Mouse (Mus musculus): ENCODE measurements around the gene BC049352. TPM values are rescaled to one million over a fixed set of nuclear protein-coding genes. Genes with fewer than 3 reads are reported as not detected.

BC049352 gene
- polyA plus RNA-seq, 1 experiment from 2014 or later: not detected

DNA sequence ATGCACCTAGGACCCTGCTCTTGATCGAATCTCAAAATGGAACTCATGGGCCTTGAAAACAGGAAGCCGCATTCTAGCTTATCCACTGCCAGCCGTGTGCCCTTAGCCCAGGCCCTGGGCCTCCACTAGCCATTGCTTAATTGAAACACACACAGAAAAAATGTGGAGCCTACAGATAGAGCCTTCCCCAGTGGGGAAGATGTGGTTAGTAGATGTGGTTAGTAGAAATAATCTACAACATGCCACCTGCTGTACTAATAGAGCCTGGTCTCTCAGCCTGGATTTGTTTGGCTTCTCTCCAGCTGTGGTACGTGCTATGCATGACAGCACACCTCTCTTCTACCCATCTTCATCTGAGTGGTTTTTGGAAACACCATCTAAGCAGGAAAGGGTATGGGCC lies 92.4 kb downstream of the BC049352 start:
- no peak overlapping the region for H3K9ac ChIP-seq (replicated peaks)
- no peak overlapping the region for H3K4me3 ChIP-seq (replicated peaks)
- no peak overlapping the region for H3K27ac ChIP-seq (replicated peaks)
- no peaks in the 10 kb centered on the region for H3K36me3 ChIP-seq
- H3K9me3 ChIP-seq (replicated peaks): no peaks in the 10 kb centered on the region
- no peak for ATAC-seq (ENCODE audit: low FRiP score)
- H3K27me3 ChIP-seq (replicated peaks): peaks cover 10% of the 10 kb centered on the region
- H3K4me1 ChIP-seq: peaks cover 2% of the 10 kb centered on the region; the same call in 1 of the 2 replicates
- WGBS: 78% methylated on average over 4 of the region's 4 CpGs
- no peak overlapping the region for H3K4me2 ChIP-seq

GRCm38 (mm10) chr9:45274635-45275034 lies 92.8 kb downstream of the BC049352 start:
- Histone ChIP-seq H3K4me3 (replicated peaks) (no peak overlapping the region), H3K27ac (replicated peaks) (no peak overlapping the region), H3K36me3 (no peaks in the 10 kb centered on the region), H3K4me2 (no peak overlapping the region), H3K27me3 (replicated peaks) (peaks cover 5% of the 10 kb centered on the region), H3K9me3 (replicated peaks) (no peaks in the 10 kb centered on the region), H3K4me1 (no peaks in the 10 kb centered on the region), H3K9ac (replicated peaks) (no peak overlapping the region)
- no peak for ATAC-seq (ENCODE audit: low FRiP score)
- 94% methylated on average over 2 of the region's 2 CpGs for WGBS

DNA sequence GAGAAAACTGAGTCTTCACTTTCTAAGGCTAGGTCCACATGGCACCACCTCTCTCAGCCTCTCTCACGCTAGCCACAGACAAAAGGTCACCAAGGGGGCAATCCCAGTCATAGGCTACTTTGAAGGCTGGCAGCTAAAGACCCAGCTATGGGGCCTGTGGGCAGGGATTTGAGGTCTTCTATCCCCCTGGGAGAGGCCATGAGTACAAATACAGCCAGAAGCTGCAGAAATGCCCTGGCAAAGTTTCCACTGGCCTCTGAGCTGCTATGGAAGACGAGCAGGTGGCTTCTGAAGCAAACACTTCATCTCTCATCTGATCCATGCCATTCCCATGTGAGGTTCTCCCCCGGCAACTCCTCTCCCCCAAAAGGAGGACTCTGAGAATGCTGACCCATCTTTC lies 98.3 kb downstream of the BC049352 start:
- Histone ChIP-seq H3K27me3 (replicated peaks) (no peaks in the 10 kb centered on the region), H3K36me3 (no peaks in the 10 kb centered on the region), H3K4me3 (replicated peaks) (no peak overlapping the region), H3K27ac (replicated peaks) (no peak overlapping the region), H3K9ac (replicated peaks) (no peak overlapping the region), H3K4me1 (no peaks in the 10 kb centered on the region), H3K4me2 (no peak overlapping the region), H3K9me3 (replicated peaks) (no peaks in the 10 kb centered on the region)
- WGBS: 74% methylated on average over 3 of the region's 3 CpGs
- no peak for ATAC-seq (ENCODE audit: low FRiP score)

DNA sequence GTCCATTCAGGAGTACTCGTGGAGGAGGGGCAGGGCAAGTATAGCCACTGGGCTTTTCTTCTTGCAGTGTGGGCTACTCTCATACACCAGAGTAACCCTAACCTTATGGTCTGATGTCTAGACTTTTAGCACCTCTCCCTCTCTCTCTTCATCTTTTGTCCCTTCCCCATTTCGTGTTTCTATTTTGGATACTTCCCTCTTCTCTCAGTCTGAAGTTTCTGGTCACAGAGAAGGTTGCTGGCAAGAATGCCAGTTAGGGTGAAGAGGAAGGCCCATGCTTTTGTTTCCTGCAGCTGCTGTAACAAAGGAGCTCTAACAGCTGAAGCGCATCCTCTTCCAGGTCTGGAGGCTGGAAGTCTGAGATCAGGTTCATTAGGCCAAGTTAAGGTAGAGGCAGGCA lies 99.1 kb downstream of the BC049352 start:
- ATAC-seq (ENCODE audit: low FRiP score): no peak
- H3K27ac ChIP-seq (replicated peaks): no peak overlapping the region
- 89% methylated on average over 3 of the region's 3 CpGs for WGBS

DNA sequence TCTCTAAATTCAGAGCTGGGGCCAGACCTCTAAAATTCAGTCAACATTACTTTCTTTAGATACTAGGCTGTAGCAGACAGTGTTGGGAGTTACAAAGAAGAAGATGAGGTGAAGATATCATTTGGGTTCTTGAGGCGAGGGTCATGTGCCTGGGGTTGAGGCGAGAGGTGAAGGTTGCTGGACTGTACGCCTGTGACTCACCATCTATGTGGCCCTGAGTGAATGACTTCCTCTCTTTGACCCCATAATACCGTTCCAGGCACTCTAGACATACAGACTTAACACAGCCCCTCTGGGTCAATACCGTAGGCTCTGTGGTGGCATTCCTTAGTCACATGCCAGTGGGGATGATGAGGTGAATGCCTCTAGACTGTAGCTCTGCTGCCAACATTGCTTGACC lies 100.7 kb downstream of the BC049352 start:
- 92% methylated on average over 5 of the region's 5 CpGs for WGBS
- no peak overlapping the region for H3K4me3 ChIP-seq (replicated peaks)
- no peak overlapping the region for H3K4me2 ChIP-seq
- H3K27ac ChIP-seq (replicated peaks): no peak overlapping the region
- H3K36me3 ChIP-seq: no peaks in the 10 kb centered on the region
- H3K4me1 ChIP-seq: no peaks in the 10 kb centered on the region
- no peak overlapping the region for H3K9ac ChIP-seq (replicated peaks)
- H3K27me3 ChIP-seq (replicated peaks): no peaks in the 10 kb centered on the region
- H3K9me3 ChIP-seq (replicated peaks): no peaks in the 10 kb centered on the region
- no peak for ATAC-seq (ENCODE audit: low FRiP score)

More for the DNA sequence above, 99.1 kb downstream of the BC049352 start:
- Histone ChIP-seq H3K4me3 (replicated peaks) (no peak overlapping the region), H3K4me1 (no peaks in the 10 kb centered on the region), H3K4me2 (no peak overlapping the region), H3K27me3 (replicated peaks) (no peaks in the 10 kb centered on the region), H3K9me3 (replicated peaks) (no peaks in the 10 kb centered on the region), H3K9ac (replicated peaks) (no peak overlapping the region), H3K36me3 (no peaks in the 10 kb centered on the region)

GRCm38 (mm10) chr9:45291481-45292168 lies 109.8 kb downstream of the BC049352 start:
- H3K9ac ChIP-seq (replicated peaks): no peak overlapping the region
- H3K27ac ChIP-seq (replicated peaks): no peak overlapping the region
- WGBS: 84% methylated on average over 11 of the region's 11 CpGs
- ATAC-seq (ENCODE audit: low FRiP score): no peak
- H3K4me1 ChIP-seq: no peaks in the 10 kb centered on the region
- no peaks in the 10 kb centered on the region for H3K27me3 ChIP-seq (replicated peaks)
- H3K4me3 ChIP-seq (replicated peaks): no peak overlapping the region
- H3K4me2 ChIP-seq: no peak overlapping the region
- no peaks in the 10 kb centered on the region for H3K9me3 ChIP-seq (replicated peaks)
- H3K36me3 ChIP-seq: no peaks in the 10 kb centered on the region

DNA sequence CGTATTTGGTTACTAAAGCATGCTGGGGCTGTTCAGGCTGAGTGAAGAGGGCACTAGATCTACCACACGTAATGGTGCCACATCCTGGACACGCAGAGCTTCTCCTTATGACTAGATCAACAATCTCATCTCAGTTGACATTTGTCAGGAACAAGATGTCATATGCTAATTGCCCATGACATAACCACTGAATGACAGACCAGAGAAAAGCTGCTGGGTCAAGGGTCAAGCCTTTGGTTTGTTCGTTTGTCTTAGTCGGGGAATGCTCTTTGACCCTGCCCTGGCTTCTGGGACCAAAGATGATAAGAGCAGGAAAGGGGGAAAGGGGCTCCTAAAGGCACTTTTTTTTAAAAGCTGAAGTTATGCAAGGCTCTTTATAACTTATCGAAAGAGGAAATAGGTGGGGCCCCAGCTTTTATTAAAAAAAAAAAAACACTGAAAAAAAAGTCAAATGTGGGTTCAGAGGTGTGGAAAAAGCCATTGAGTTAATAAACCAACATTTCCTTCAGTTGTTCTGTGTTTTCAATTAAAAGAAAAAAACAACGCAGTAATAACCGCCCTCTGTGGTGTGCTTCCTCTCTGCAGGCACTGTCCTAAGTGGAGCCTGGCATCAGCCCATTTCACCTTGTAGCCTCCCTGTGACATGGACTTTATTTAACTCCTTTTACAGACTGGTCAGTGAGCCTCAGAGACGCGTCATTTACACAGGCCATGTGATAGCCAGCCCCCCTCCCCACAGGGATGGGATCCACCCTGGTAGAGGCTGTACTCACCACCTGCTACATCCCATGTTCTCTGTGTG lies 112.6 kb downstream of the BC049352 start:
- H3K4me2 ChIP-seq: no peak overlapping the region
- no peak for ATAC-seq (ENCODE audit: low FRiP score)
- WGBS: 66% methylated on average over 10 of the region's 10 CpGs
- no peaks in the 10 kb centered on the region for H3K4me1 ChIP-seq
- H3K9ac ChIP-seq (replicated peaks): no peak overlapping the region
- no peak overlapping the region for H3K4me3 ChIP-seq (replicated peaks)
- H3K9me3 ChIP-seq (replicated peaks): no peaks in the 10 kb centered on the region
- 0 out of 2 replicates have a peak, but pooled peaks cover 4% of the 10 kb centered on the region for H3K27me3 ChIP-seq (replicated peaks)
- H3K27ac ChIP-seq (replicated peaks): no peak overlapping the region
- H3K36me3 ChIP-seq: no peaks in the 10 kb centered on the region

- WGBS: 85% methylated on average over 11 of the region's 11 CpGs
- H3K27ac ChIP-seq (replicated peaks): no peak overlapping the region
- H3K4me3 ChIP-seq (replicated peaks): no peak overlapping the region
- H3K36me3 ChIP-seq: no peaks in the 10 kb centered on the region
- H3K4me1 ChIP-seq: peaks cover 7% of the 10 kb centered on the region; the same call in 1 of the 2 replicates
- H3K4me2 ChIP-seq: no peak overlapping the region
- no peak overlapping the region for H3K9ac ChIP-seq (replicated peaks)
- ATAC-seq (ENCODE audit: low FRiP score): no peak
- H3K27me3 ChIP-seq (replicated peaks): 0 out of 2 replicates have a peak, but pooled peaks cover 4% of the 10 kb centered on the region
- no peaks in the 10 kb centered on the region for H3K9me3 ChIP-seq (replicated peaks)
These were observed 117.6 kb downstream of the BC049352 start for GRCm38 (mm10) chr9:45299231-45300006.

Small RNA genes within 50 kb of the gene (microRNA-seq; reads per million reads assigned to microRNA genes)
- gene Mir7086: not detected

Other genes with a start within 250 kb of the BC049352 start
- gene Ube4a, start 216.4 kb upstream of the BC049352 start, polyA plus RNA-seq (2015; fragmentation: Nextera tagmentation; extraction: Ambion mirVana): 31.8 and 34.2 TPM in 2 replicates
- 114 TPM in 1 of 2 replicates, not detected in the other for gene Cd3g, start 201.6 kb upstream of the BC049352 start, polyA plus RNA-seq (2015; fragmentation: Nextera tagmentation; extraction: Ambion mirVana)
- gene Cd3d, start 200.2 kb upstream of the BC049352 start, polyA plus RNA-seq (2015; fragmentation: Nextera tagmentation; extraction: Ambion mirVana): 31.2 TPM in 1 of 2 replicates, not detected in the other
- gene Cd3e, start 172.4 kb upstream of the BC049352 start, polyA plus RNA-seq (2015; fragmentation: Nextera tagmentation; extraction: Ambion mirVana): 0.19 and 57.9 TPM in 2 replicates
- gene Mpzl2, start 142.2 kb upstream of the BC049352 start, polyA plus RNA-seq (2015; fragmentation: Nextera tagmentation; extraction: Ambion mirVana): 0.77 and 8.6 TPM in 2 replicates
- 1.00 and 2.0 TPM in 2 replicates for gene Mpzl3, start 126.8 kb upstream of the BC049352 start, polyA plus RNA-seq (2015; fragmentation: Nextera tagmentation; extraction: Ambion mirVana)
- gene Jaml, start 102.8 kb upstream of the BC049352 start, polyA plus RNA-seq (2015; fragmentation: Nextera tagmentation; extraction: Ambion mirVana): 0.32 and 1.7 TPM in 2 replicates
- gene Scn2b, start 64.2 kb upstream of the BC049352 start, polyA plus RNA-seq (2015; fragmentation: Nextera tagmentation; extraction: Ambion mirVana): 11.9 and 12.0 TPM in 2 replicates
- 0.55 and 2.0 TPM in 2 replicates for gene Scn4b, start 43.6 kb upstream of the BC049352 start, polyA plus RNA-seq (2015; fragmentation: Nextera tagmentation; extraction: Ambion mirVana)
- 2.7 TPM in 1 of 2 replicates, not detected in the other for gene Tmprss4, start 22.1 kb downstream of the BC049352 start, polyA plus RNA-seq (2015; fragmentation: Nextera tagmentation; extraction: Ambion mirVana)
- gene Il10ra, start 87.1 kb downstream of the BC049352 start, polyA plus RNA-seq (2015; fragmentation: Nextera tagmentation; extraction: Ambion mirVana): 0.69 and 2.1 TPM in 2 replicates
- gene Tmprss13, start 137.1 kb downstream of the BC049352 start, polyA plus RNA-seq (2015; fragmentation: Nextera tagmentation; extraction: Ambion mirVana): 0.04 and 0.24 TPM in 2 replicates
- gene Fxyd6, start 188.2 kb downstream of the BC049352 start, polyA plus RNA-seq (2015; fragmentation: Nextera tagmentation; extraction: Ambion mirVana): 442 and 531 TPM in 2 replicates
- gene Fxyd2, start 217.7 kb downstream of the BC049352 start, polyA plus RNA-seq (2015; fragmentation: Nextera tagmentation; extraction: Ambion mirVana): 9.8 and 13.6 TPM in 2 replicates
- gene Dscaml1, start 244.6 kb downstream of the BC049352 start, polyA plus RNA-seq (2015; fragmentation: Nextera tagmentation; extraction: Ambion mirVana): 12.4 and 16.4 TPM in 2 replicates

All from neural tube, embryonic 15.5 days (tissue).